Mouse (Mus musculus): ENCODE results near the gene Gm49380.

Gene Gm49380

GRCm38 (mm10) chr9:44088877-44089608 is 24.3 kb downstream of the Gm49380 start:
- peak; percentile 76 for DNase-seq (ENCODE audit: low read depth)

GRCm38 (mm10) chr9:44087761-44088455 is 25.4 kb downstream of the Gm49380 start:
- peak; percentile 28 for DNase-seq (ENCODE audit: low read depth)

- no peak for DNase-seq (ENCODE audit: low read depth)
Measured at GRCm38 (mm10) chr9:44086960-44087359, 26.3 kb downstream of the Gm49380 start.

- no peak for DNase-seq (ENCODE audit: low read depth)
Measured at GRCm38 (mm10) chr9:44085741-44086665, 27.3 kb downstream of the Gm49380 start.

DNA sequence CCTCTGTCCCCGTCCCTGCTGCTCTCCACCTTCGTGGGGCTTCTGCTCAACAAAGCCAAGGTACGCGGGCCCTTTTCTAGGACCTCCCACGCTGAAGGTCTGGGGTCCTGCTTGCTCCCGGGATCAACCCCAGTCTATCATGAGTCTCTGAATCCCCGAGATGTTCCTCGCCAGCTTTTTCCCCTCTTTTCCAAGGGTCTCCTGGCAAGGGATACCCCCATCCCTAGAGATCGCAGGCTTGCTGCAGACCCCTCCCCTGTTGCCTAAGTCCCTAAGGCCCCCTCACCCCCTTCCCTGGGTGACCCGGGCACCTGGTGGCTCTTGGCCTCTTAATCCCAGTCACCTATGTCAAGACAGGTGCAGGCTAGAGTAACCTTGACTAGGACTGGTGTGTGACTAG is 28.0 kb downstream of the Gm49380 start:
- DNase-seq (ENCODE audit: low read depth): no peak

DNA sequence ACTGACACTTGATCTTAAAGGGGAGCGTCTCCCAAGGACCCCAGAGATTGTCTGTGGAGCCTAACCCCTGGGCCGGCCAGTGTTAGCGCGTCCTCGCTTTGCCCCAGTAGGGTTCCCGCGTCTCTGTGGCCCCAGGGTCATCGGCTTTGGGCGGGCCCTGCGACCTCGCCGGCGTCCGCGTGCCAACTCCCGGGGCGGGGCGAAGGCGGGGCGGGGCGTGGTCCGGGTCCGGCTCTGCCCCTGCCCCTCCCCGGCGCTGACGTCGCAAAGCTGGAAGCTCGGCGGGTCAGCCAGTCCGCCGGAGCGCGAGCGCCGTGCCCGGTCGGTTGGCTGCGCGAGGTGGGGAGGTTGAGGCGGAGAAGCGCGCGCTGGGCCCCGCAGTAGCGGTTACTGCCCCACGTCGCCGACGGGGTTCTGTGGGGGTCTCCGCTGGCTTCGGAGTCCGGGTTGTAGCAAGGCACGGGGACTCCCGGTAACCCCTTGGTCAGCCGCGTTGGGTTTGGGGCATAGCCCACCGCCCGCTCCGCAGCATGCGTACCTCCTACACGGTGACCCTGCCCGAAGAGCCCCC is 28.6 kb downstream of the Gm49380 start:
- peak; percentile 79 for DNase-seq (ENCODE audit: low read depth)

DNA sequence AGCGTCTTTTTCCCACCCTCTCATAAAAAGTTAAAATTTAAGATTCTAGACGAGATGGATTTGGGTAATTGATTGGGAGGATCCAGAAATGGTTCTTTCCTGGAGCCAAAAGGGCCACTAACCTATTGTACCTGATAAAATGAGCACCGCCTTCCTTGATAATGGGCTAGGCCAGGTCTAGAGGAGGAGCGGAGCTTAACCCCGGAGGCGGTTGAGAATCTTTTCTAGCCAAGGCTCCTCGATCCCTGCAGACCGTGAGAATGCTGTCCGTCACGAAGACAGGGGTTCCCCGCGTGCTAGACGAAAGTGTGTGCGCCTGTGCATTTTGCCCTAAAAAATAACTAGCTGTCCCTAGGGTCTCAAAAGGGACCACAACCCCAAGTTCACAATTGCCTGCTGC is 29.1 kb downstream of the Gm49380 start:
- DNase-seq (ENCODE audit: low read depth): no peak

GRCm38 (mm10) chr9:44083392-44084121 is 29.7 kb downstream of the Gm49380 start:
- DNase-seq (ENCODE audit: low read depth): no peak

- no peak for DNase-seq (ENCODE audit: low read depth)
Measured at GRCm38 (mm10) chr9:44082266-44082665, 31.0 kb downstream of the Gm49380 start.

GRCm38 (mm10) chr9:44081581-44081980 is 31.7 kb downstream of the Gm49380 start:
- no peak for DNase-seq (ENCODE audit: low read depth)

DNA sequence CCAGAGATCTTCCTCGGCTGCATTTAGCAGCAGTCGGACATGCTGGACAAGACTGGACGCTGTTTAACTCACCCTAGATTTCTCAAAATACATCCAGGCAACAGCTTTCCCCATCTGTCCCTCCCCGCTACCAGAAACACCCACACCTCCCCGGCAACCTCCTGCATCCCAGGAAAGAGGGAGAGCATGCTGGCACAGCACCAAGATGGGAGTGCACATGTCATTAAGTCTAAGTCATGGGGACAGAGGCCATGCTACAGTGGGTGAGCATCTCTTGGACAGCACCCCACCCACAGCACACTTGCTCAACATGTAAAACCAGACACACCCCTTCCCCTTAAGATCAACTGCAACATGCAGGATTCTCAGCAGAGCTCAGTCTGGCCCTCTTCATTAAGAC is 32.3 kb downstream of the Gm49380 start:
- DNase-seq (ENCODE audit: low read depth): no peak

DNA sequence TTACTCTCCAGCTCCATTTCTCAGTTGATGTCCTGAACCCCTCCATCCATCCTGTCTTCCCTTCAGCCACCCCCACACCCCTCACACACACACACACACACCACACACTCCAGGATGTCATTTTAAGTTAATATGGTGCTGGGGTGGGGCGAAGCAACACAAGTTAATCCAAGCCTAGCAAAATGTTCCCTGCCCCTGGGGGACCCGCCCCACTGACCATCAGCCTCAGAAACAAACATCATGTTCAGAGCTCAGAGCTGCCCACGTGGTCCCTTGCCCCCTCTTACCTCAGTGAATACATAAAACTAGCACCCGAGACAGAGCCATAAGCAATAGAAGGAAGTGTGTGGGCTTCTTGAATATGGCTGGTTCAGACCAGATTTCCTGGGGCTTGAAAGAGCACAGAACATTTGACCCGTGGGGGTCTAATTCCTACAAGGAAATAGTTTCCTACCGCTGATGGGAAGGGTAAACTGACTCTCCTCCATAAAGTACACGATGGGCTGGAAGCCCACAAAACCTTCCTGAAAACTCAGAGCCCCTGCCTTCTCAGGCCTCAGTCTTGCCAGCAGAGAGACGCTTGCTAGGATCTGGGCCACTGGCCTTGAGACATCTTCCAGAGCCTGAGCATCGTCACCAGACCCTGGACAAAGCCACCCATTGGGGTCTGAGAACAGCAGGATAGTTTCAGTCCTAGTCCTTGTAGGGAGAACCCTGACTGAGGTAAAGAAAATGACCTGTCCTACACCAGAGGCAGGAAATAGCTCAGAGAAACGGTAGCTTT is 33.1 kb downstream of the Gm49380 start:
- DNase-seq (ENCODE audit: low read depth): no peak

DNA sequence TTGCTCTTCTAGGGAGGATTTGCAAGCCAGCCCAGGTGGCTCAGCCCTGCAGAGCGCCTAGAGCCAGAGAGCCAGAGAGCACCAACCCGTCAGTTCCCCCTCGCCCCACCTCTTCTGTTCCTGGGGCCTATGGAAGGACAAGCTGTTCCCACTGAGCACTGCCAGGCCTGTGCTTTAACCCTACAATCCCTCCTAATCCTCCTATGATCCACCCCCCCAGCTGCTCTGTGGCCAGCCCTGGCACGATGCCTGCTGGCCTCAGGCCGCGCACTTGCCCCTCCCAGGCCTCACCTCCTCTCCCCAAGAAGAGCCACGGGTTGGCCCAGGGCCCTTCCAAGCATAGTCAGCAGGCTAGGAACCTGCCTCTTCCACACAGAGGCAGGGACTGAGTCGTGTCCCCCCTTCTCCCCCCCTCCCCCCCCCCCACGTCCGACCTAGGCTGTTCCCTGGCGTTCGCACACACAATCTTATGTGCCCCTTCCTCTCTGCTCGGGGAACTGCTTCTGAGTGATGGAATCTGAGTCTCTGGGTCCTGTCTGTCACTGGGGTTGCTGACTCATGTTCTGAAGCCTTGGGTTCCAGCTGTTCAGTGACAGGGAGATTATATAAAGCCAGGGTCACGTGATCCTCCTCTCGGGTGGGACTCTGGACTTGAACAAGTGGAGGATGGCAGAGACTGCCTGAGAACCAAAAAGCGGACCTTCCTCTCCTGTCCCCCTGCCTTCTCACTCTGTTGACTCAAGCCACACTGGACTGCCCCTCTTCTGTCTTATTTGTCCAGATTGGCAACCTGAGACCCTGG is 34.1 kb downstream of the Gm49380 start:
- peak; percentile 85 for DNase-seq (ENCODE audit: low read depth)

DNA sequence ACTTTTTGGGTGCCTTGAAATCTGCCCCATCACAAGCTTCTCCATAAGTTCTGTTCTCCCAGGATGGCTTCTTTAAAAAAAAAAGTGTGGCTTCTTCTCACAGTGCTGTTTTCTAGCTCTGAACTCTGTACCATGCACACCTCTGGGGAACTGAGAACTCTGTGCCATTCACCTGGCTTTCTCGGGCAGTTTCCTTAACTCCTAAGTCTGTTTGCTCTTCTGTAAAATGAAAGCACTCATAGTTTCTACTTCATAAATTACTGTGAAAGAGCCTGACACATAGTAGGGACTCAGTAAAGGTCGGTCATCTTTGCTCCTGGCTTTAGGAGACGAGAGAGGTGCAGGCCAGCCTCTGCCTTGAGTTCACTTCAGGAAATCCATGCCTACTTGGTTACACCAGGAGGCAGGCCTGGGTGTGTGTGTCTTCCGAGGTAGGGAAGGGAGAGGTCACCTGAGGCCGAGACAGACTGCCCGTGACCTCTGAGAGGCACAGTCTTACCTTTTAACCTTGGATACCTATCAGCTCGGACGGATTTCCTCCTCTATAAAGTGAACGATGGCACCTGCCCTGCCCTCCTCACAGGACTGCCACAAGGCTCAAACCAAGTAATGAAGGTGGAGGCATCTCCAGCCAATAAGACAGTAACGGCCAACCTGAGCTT is 35.0 kb downstream of the Gm49380 start:
- no peak for DNase-seq (ENCODE audit: low read depth)

DNA sequence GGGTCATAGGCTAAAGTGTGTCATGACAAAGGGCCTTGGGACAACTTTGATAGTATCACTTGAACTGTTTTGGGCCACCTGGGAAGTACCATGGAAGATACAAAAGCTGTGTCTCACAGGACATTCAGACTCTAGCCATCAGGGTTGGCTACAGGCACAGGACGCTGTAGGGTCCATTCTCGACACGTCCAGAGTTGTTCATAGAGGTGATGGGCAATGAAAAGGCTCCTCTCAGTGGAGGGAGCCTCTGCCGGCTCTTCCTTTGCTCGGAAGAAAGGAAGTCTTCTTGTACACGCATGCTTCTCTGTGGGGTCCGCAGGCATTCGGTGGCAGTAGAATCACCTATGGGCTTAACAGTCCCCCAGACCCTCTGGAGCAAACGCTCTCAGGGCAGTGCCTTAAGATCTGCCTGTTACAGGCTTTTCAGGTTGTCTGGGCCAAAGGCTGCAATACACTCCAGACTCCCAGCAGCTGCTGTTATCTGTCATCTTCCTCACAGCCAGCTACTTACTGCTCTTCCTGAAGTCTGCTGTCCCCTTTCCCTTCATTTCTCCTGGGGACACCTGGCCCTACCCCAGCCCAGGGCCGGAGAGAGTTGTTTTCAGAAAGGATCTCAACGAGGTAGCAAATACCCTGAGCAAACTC is 35.9 kb downstream of the Gm49380 start:
- no peak for DNase-seq (ENCODE audit: low read depth)

DNA sequence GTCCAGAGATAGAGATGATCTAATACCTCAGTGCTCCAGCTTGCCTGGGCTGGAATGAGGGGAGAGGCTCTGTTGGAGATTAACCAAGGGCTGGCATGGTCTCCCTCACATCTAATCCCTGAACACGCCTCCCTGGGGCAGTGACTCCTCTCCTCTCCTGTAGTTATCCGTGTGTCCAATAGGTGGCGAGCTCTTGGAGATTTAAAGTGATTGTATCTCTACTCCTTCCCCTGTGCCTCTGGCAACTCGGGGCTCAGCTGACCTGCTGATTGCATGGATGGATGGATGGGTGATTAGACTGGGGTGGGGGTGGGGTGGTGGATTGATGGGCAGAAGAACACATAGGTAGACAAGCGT is 36.6 kb downstream of the Gm49380 start:
- peak; percentile 77 for DNase-seq (ENCODE audit: low read depth)

- no peak for DNase-seq (ENCODE audit: low read depth)
Measured at GRCm38 (mm10) chr9:44075996-44076763, 37.1 kb downstream of the Gm49380 start.
